Mouse (Mus musculus): ENCODE measurements at regions not wholly inside any gene's neighbourhood (a gene's known extent, or its start where the extent isn't known, plus 50 kb on each side); places are given as distances from the start of the nearest gene placed in this dataset.

GRCm38 (mm10) chr4:137216908-137217497, 60.3 kb upstream of the Wnt4 start:
- no peak for DNase-seq (ENCODE audit: low spot score in 2 of 2)

- DNase-seq (ENCODE audit: low spot score in 2 of 2), result no peak
These were observed 62.7 kb upstream of the Wnt4 start for GRCm38 (mm10) chr4:137214573-137214972.

- no peak for DNase-seq (ENCODE audit: low spot score in 2 of 2)
These were observed 64.4 kb upstream of the Wnt4 start for GRCm38 (mm10) chr4:137212846-137213245.

GRCm38 (mm10) chr4:137212106-137212505, 65.2 kb upstream of the Wnt4 start:
- DNase-seq (ENCODE audit: low spot score in 2 of 2), result no peak

- no peak for DNase-seq (ENCODE audit: low spot score in 2 of 2)
These were observed 66.0 kb upstream of the Wnt4 start for GRCm38 (mm10) chr4:137211288-137211687.

GRCm38 (mm10) chr4:137210525-137210924, 66.8 kb upstream of the Wnt4 start:
- DNase-seq (ENCODE audit: low spot score in 2 of 2), result no peak

GRCm38 (mm10) chr4:137200968-137201367, 76.3 kb upstream of the Wnt4 start:
- no peak for DNase-seq (ENCODE audit: low spot score in 2 of 2)

- no peak for DNase-seq (ENCODE audit: low spot score in 2 of 2)
These were observed 76.9 kb upstream of the Wnt4 start for GRCm38 (mm10) chr4:137200426-137200825.

GRCm38 (mm10) chr4:137196491-137196974, 80.8 kb upstream of the Wnt4 start:
- no peak for DNase-seq (ENCODE audit: low spot score in 2 of 2)

GRCm38 (mm10) chr4:137194106-137194505, 83.2 kb upstream of the Wnt4 start:
- DNase-seq (ENCODE audit: low spot score in 2 of 2), result no peak

GRCm38 (mm10) chr4:137190625-137191024, 86.7 kb upstream of the Wnt4 start:
- no peak for DNase-seq (ENCODE audit: low spot score in 2 of 2)

- no peak for DNase-seq (ENCODE audit: low spot score in 2 of 2)
These were observed 87.5 kb upstream of the Wnt4 start for GRCm38 (mm10) chr4:137189801-137190200.

- no peak for DNase-seq (ENCODE audit: low spot score in 2 of 2)
These were observed 88.2 kb upstream of the Wnt4 start for GRCm38 (mm10) chr4:137189058-137189457.

GRCm38 (mm10) chr4:137187592-137187991, 89.7 kb upstream of the Wnt4 start:
- DNase-seq (ENCODE audit: low spot score in 2 of 2), result no peak

- no peak for DNase-seq (ENCODE audit: low spot score in 2 of 2)
These were observed 90.2 kb upstream of the Wnt4 start for GRCm38 (mm10) chr4:137187051-137187450.

GRCm38 (mm10) chr4:137185001-137185400, 92.3 kb upstream of the Wnt4 start:
- no peak for DNase-seq (ENCODE audit: low spot score in 2 of 2)

- DNase-seq (ENCODE audit: low spot score in 2 of 2), result no peak
These were observed 94.0 kb upstream of the Wnt4 start for GRCm38 (mm10) chr4:137183181-137183850.

GRCm38 (mm10) chr4:137182547-137182946, 94.7 kb upstream of the Wnt4 start:
- DNase-seq (ENCODE audit: low spot score in 2 of 2), result no peak

GRCm38 (mm10) chr4:137181252-137181651, 96.0 kb upstream of the Wnt4 start:
- DNase-seq (ENCODE audit: low spot score in 2 of 2), result no peak

GRCm38 (mm10) chr4:137180083-137180482, 97.2 kb upstream of the Wnt4 start:
- no peak for DNase-seq (ENCODE audit: low spot score in 2 of 2)

- DNase-seq (ENCODE audit: low spot score in 2 of 2), result no peak
These were observed 98.5 kb upstream of the Wnt4 start for GRCm38 (mm10) chr4:137178833-137179232.

- DNase-seq (ENCODE audit: low spot score in 2 of 2), result no peak
These were observed 112.4 kb upstream of the Wnt4 start for GRCm38 (mm10) chr4:137164933-137165332.

GRCm38 (mm10) chr4:137164429-137164828, 112.9 kb upstream of the Wnt4 start:
- peak; percentile 38 to 41 for DNase-seq (ENCODE audit: low spot score in 2 of 2)

Data from spleen, postnatal 36 days (tissue).